Mouse (Mus musculus): ENCODE data around the gene Hspbp1.

- no peak for TF ChIP-seq POLR2A (IDR thresholded peaks at IDR 0.05; ENCODE audit: insufficient read depth, low read depth, low read length)
- TF ChIP-seq CTCF (IDR thresholded peaks at IDR 0.05), result peak; percentile 58
These were observed 61.2 kb downstream of the Hspbp1 start for GRCm38 (mm10) chr7:4623544-4624189.

All from heart, adult 2 months (tissue).